Mouse (Mus musculus) MEL (cell line): ENCODE measurements around the gene Arhgap30. TPM values are rescaled to one million over a fixed set of nuclear protein-coding genes. Genes with fewer than 3 reads are reported as not detected.

Experiments
- DNase-seq: peaks from one replicate; pipeline ENCODE4 v3.0.0; 2011; ENCODE audit warnings: low read depth, low spot score
- H3K27ac ChIP-seq: 2 replicates; pipeline ENCODE4 v1.5.1; 2012; ENCODE audit warnings: low read depth, mild to moderate bottlenecking, control low read depth, low read length, moderate library complexity; ENCODE audit not compliant: control insufficient read depth
- H3K27me3 ChIP-seq, 2 experiments: fragments of 150-350 bp in 1 of 2; sonication (generic) in 1 of 2; 2 replicates each; pipeline ENCODE4 v1.6.1; 2012; ENCODE audit warnings: low read length in 2 of 2, mild to moderate bottlenecking in 2 of 2, improper control_type of control experiment in 1 of 2, moderate library complexity in 1 of 2; ENCODE audit not compliant: insufficient read depth in 2 of 2, control insufficient read depth in 1 of 2
- H3K36me3 ChIP-seq, 2 experiments: 2 replicates each; pipeline ENCODE4 v1.6.1; 2012 to 2014; ENCODE audit warnings: low read length in 2 of 2, improper control_type of control experiment in 1 of 2, inconsistent platforms in 1 of 2, mild to moderate bottlenecking in 1 of 2; ENCODE audit not compliant: insufficient read depth in 2 of 2, control insufficient read depth in 1 of 2
- H3K4me1 ChIP-seq, 2 experiments: fragments of 150-350 bp in 1 of 2; sonication (generic) in 1 of 2; 2 replicates each; pipeline ENCODE4 v1.6.1; 2012; ENCODE audit warnings: low read length in 2 of 2, improper control_type of control experiment in 1 of 2, mild to moderate bottlenecking in 1 of 2; ENCODE audit not compliant: insufficient read depth in 2 of 2, control insufficient read depth in 1 of 2
- H3K4me3 ChIP-seq, 2 experiments: fragments of 150-350 bp in 1 of 2; sonication (generic) in 1 of 2; 2 replicates each; pipeline ENCODE4 v1.5.1; 2012; ENCODE audit warnings: low read depth in 2 of 2, low read length in 2 of 2, mild to moderate bottlenecking in 2 of 2, moderate library complexity in 2 of 2, control low read depth in 1 of 2, improper control_type of control experiment in 1 of 2; ENCODE audit not compliant: control insufficient read depth in 1 of 2, insufficient read depth in 1 of 2
- H3K79me2 ChIP-seq: 2 replicates; pipeline ENCODE4 v1.6.1; 2012; ENCODE audit warnings: mild to moderate bottlenecking, low read length, moderate library complexity; ENCODE audit not compliant: control insufficient read depth, poor library complexity, insufficient read depth
- H3K9ac ChIP-seq: 2 replicates; pipeline ENCODE4 v1.6.1; 2012; ENCODE audit warnings: low read depth, mild to moderate bottlenecking, control low read depth, low read length, moderate library complexity; ENCODE audit not compliant: control insufficient read depth, poor library complexity, severe bottlenecking
- H3K9me3 ChIP-seq: fragments of 150-350 bp; sonication (generic); replicated peaks from 2 replicates; pipeline ENCODE4 v1.6.1; 2012; ENCODE audit warnings: mild to moderate bottlenecking, low read length, improper control_type of control experiment, moderate library complexity; ENCODE audit not compliant: insufficient read depth
- BHLHE40 ChIP-seq: IDR thresholded peaks from 2 replicates; pipeline ENCODE4 v1.6.1; 2012; ENCODE audit warnings: low read depth, mild to moderate bottlenecking, inconsistent platforms, low read length, improper control_type of control experiment, borderline replicate concordance
- CHD1 ChIP-seq: IDR thresholded peaks from 2 replicates; pipeline ENCODE4 v1.6.1; 2012; ENCODE audit warnings: low read depth, mild to moderate bottlenecking, inconsistent platforms, low read length, improper control_type of control experiment
- CTCF ChIP-seq, 3 experiments: IDR thresholded peaks in 2 of 3; conservative IDR thresholded peaks in 1 of 3; 2 replicates each; pipeline ENCODE4 v1.5.1; 2011 to 2012; ENCODE audit warnings: low read length in 3 of 3, low read depth in 2 of 3, mild to moderate bottlenecking in 2 of 3, improper control_type of control experiment in 1 of 3, inconsistent platforms in 1 of 3, mixed read lengths in 1 of 3, moderate library complexity in 1 of 3; ENCODE audit not compliant: control insufficient read depth in 1 of 3, insufficient read depth in 1 of 3, poor library complexity in 1 of 3, severe bottlenecking in 1 of 3
- ELF1 ChIP-seq: IDR thresholded peaks from 2 replicates; pipeline ENCODE4 v1.6.1; 2014; ENCODE audit warnings: low read depth, mild to moderate bottlenecking, inconsistent platforms, low read length, improper control_type of control experiment, moderate library complexity
- GABPA ChIP-seq: IDR thresholded peaks from 2 replicates; pipeline ENCODE4 v1.6.1; 2012; ENCODE audit warnings: low read depth, mild to moderate bottlenecking, inconsistent platforms, low read length, improper control_type of control experiment, moderate library complexity
- GATA1 ChIP-seq: IDR thresholded peaks from 2 replicates; pipeline ENCODE4 v1.6.1; 2011; ENCODE audit warnings: low read depth, low read length, improper control_type of control experiment
- JUND ChIP-seq: IDR thresholded peaks from 2 replicates; pipeline ENCODE4 v1.6.1; 2011; ENCODE audit warnings: low read depth, mild to moderate bottlenecking, improper control_type of control experiment, low read length
- KAT2A ChIP-seq: conservative IDR thresholded peaks from 2 replicates; pipeline ENCODE4 v1.6.1; 2012; ENCODE audit warnings: low read depth, low read length, improper control_type of control experiment, inconsistent platforms
- MAFK ChIP-seq: IDR thresholded peaks from 2 replicates; pipeline ENCODE4 v1.6.1; 2011; ENCODE audit warnings: low read depth, mild to moderate bottlenecking, low read length, improper control_type of control experiment, borderline replicate concordance
- MAZ ChIP-seq: IDR thresholded peaks from 2 replicates; pipeline ENCODE4 v1.6.1; 2012; ENCODE audit warnings: low read depth, mild to moderate bottlenecking, inconsistent platforms, low read length, improper control_type of control experiment
- MEF2A ChIP-seq: IDR thresholded peaks from 2 replicates; pipeline ENCODE4 v1.6.1; 2014; ENCODE audit warnings: low read depth, mild to moderate bottlenecking, inconsistent platforms, low read length, improper control_type of control experiment; ENCODE audit not compliant: poor library complexity, insufficient replicate concordance, severe bottlenecking; ENCODE audit errors: extremely low read depth
- MXI1 ChIP-seq: IDR thresholded peaks from 2 replicates; pipeline ENCODE4 v1.6.1; 2011; ENCODE audit warnings: mild to moderate bottlenecking, low read depth, low read length, improper control_type of control experiment
- MYB ChIP-seq: IDR thresholded peaks from 2 replicates; pipeline ENCODE4 v1.6.1; 2011; ENCODE audit warnings: mild to moderate bottlenecking, low read depth, low read length, improper control_type of control experiment
- NELFE ChIP-seq: IDR thresholded peaks from 2 replicates; pipeline ENCODE4 v1.6.1; 2011; ENCODE audit warnings: low read depth, low read length, improper control_type of control experiment
- POLR2A ChIP-seq, 2 experiments: IDR thresholded peaks; 2 replicates each; pipeline ENCODE4 v1.6.1; 2011 to 2012; ENCODE audit warnings: low read length in 2 of 2, mild to moderate bottlenecking in 2 of 2, control low read depth in 1 of 2, improper control_type of control experiment in 1 of 2, low read depth in 1 of 2, moderate library complexity in 1 of 2; ENCODE audit not compliant: control insufficient read depth in 1 of 2, insufficient read depth in 1 of 2, poor library complexity in 1 of 2
- POLR2AphosphoS2 ChIP-seq: IDR thresholded peaks from 2 replicates; pipeline ENCODE4 v1.6.1; 2011; ENCODE audit warnings: low read length, improper control_type of control experiment
- POLR2AphosphoS5 ChIP-seq: IDR thresholded peaks from 2 replicates; pipeline ENCODE4 v1.6.1; 2012; ENCODE audit warnings: low read depth, borderline replicate concordance, mild to moderate bottlenecking, inconsistent platforms, low read length, moderate library complexity, mixed read lengths
- RAD21 ChIP-seq: IDR thresholded peaks from 2 replicates; pipeline ENCODE4 v1.6.1; 2011; ENCODE audit warnings: mild to moderate bottlenecking, low read depth, low read length, improper control_type of control experiment
- RCOR1 ChIP-seq: IDR thresholded peaks from 2 replicates; pipeline ENCODE4 v1.6.1; 2012; ENCODE audit warnings: low read depth, mild to moderate bottlenecking, inconsistent platforms, low read length, improper control_type of control experiment
- SIN3A ChIP-seq: IDR thresholded peaks from 2 replicates; pipeline ENCODE4 v1.6.1; 2012; ENCODE audit warnings: low read length, improper control_type of control experiment, inconsistent platforms
- SMC3 ChIP-seq: IDR thresholded peaks from 2 replicates; pipeline ENCODE4 v1.6.1; 2011; ENCODE audit warnings: low read depth, low read length, improper control_type of control experiment
- TBP ChIP-seq: IDR thresholded peaks from 2 replicates; pipeline ENCODE4 v1.8.0; 2011; ENCODE audit warnings: low read depth, low read length, improper control_type of control experiment
- TCF12 ChIP-seq: IDR thresholded peaks from 2 replicates; pipeline ENCODE4 v1.6.1; 2014; ENCODE audit warnings: low read depth, mild to moderate bottlenecking, inconsistent platforms, low read length, improper control_type of control experiment, moderate library complexity
- USF1 ChIP-seq: IDR thresholded peaks from 2 replicates; pipeline ENCODE4 v1.6.1; 2014; ENCODE audit warnings: low read depth, mild to moderate bottlenecking, inconsistent platforms, low read length, improper control_type of control experiment, moderate library complexity
- ZC3H11A ChIP-seq: IDR thresholded peaks from 2 replicates; pipeline ENCODE4 v1.6.1; 2012; ENCODE audit warnings: low read depth, mild to moderate bottlenecking, inconsistent platforms, low read length, improper control_type of control experiment
- ZKSCAN1 ChIP-seq: IDR thresholded peaks from 2 replicates; pipeline ENCODE4 v1.6.1; 2012; ENCODE audit warnings: low read depth, mild to moderate bottlenecking, inconsistent platforms, low read length, improper control_type of control experiment, moderate library complexity
- ZMIZ1 ChIP-seq: IDR thresholded peaks from 2 replicates; pipeline ENCODE4 v1.6.1; 2012; ENCODE audit warnings: low read depth, mild to moderate bottlenecking, inconsistent platforms, low read length, improper control_type of control experiment, moderate library complexity
- polyA plus RNA-seq, 2 experiments: library from polyadenylated mRNA; stranded (reverse) in 1 of 2; unstranded in 1 of 2; fragments of >175 nt in 1 of 2; fragments of >200 nt in 1 of 2; gene quantifications; 2 replicates each; pipeline versions ENCODE4 v1.2.1 to v1.2.4; 2012; ENCODE audit warnings: low replicate concordance in 2 of 2, low read depth in 1 of 2; ENCODE audit not compliant: insufficient read length in 2 of 2, insufficient read depth in 1 of 2, missing spikeins in 1 of 2
- total RNA-seq: library from RNA; depleted of rRNA; stranded (reverse); fragments of 300-350 nt; gene quantifications from 2 replicates; pipeline ENCODE4 v1.2.3, GENCODE M21; 2012

Gene Arhgap30
- total and polyA plus RNA-seq, 3 experiments, result 31.0 to 41.2 TPM; not detected in 1

DNA sequence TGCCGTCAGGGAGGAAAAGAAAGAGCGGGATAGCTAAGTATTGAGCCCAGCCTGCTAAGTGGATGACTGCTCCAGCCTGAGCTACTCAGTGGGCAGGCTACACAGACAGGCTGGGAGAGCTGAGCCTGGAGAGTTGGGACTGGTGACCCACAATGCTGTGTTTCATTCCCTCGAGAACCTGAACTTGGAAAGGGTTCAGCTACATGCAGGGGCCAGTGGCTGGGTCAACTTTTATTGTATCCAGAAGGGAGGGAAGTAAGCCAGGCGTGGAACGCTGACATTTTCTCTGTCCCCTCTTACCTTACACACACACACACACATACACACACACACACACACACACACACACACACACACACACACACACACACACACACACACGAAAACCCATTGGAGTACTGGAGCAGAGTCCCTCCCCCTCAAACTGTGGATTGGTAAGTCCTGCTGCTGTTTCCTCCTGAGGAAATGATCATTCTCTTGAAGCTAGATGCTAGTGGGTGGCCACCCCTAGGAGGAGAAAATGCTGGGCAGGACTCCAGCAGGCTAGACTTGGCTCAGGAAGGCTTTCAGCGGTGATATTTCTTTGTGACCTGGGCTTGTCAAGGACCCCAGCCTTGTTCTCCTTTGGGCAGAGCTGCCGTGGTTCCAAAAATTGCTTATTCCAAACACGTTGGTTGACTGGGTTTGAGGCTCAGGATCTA, 51.4 kb downstream of the Arhgap30 start:
- peak; percentile 8; the same call in 1 of the 2 replicates for TF ChIP-seq SIN3A
- no peak for TF ChIP-seq RCOR1
- no peak for TF ChIP-seq ZKSCAN1
- TF ChIP-seq SMC3, result no peak
- TF ChIP-seq CTCF (IDR thresholded peaks at IDR 0.05 in 2 of 3, conservative IDR thresholded peaks at IDR 0.05 in 1 of 3; ENCODE audit: control insufficient read depth in 1 of 3, insufficient read depth in 1 of 3, low read depth in 2 of 3, low read length in 3 of 3, poor library complexity in 1 of 3, severe bottlenecking in 1 of 3), result no peak
- no peak for TF ChIP-seq ZMIZ1
- TF ChIP-seq ELF1, result no peak
- peak in 1 of 2 experiments; percentile 45; a peak in 1 of 4 replicates for TF ChIP-seq POLR2A (IDR thresholded peaks at IDR 0.05; ENCODE audit: control insufficient read depth in 1 of 2, insufficient read depth in 1 of 2, low read depth in 1 of 2, low read length in 2 of 2, poor library complexity in 1 of 2)
- TF ChIP-seq RAD21, result no peak
- TF ChIP-seq, all 39 proteins: peak for 2
- peaks cover 0 to 19% of the 10 kb centered on the region in 2 experiments; a peak in 2 of 4 replicates for H3K4me1 ChIP-seq
- peak overlapping the region; percentile 65 for H3K27ac ChIP-seq
- no peaks in the 10 kb centered on the region for H3K79me2 ChIP-seq
- H3K4me3 ChIP-seq, result peak overlapping the region; percentile 46 to 50
- H3K9ac ChIP-seq, result peak overlapping the region; percentile 57
- H3K36me3 ChIP-seq, result peaks cover 0 to 5% of the 10 kb centered on the region in 2 experiments; a peak in 2 of 4 replicates
- H3K27me3 ChIP-seq, result 0 out of 4 replicates have a peak, but pooled peaks cover 1 to 2% of the 10 kb centered on the region in 2 experiments
- H3K9me3 ChIP-seq, result no peaks in the 10 kb centered on the region
- peak; percentile 89 for DNase-seq

DNA sequence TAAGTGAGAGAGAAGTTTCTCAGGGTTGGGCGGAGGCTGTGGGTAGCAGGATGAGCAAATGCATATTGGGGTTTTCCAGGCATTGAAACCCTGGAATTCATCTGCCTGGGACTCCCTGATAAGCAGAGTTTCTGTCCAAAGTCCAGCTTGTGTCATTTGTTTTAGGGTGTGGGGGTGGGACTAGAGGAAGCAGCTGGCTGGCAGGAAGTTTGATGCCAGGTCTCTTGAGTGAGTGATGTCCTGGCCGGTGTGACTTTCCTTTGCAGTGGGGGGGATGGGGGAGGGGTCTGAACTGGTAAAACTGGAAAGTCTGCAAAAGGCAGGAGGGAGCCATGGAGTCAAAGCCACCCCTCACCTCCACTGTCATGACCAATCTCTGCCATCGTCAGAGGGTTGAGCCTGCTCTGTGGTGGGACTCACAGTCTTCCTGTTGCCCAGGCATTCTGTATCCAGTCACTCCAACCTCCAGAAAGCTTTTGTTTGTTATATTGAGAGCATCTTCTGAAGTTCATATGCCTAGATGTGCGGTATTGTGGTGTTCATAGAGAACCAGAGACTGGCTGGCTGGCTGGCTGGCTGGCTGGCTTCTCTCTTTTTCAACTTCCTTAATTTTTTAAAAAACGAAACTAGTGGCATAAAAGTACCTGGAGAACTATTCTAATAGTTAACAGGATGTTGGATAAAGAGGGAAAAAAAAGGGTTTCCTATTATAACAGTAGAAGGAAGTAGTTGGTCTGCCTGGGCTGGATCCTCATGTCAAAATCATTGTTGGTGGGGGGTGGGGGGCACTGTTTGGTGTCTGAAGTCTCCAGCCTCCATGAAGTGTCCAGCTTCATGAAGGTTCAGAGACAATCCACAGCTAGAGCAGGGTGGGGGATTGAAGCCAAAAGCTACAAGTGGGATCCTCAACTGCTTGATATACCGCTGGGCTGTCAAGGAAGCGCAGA, 53.0 kb downstream of the Arhgap30 start:
- Histone ChIP-seq H3K36me3 (peaks cover 0 to 5% of the 10 kb centered on the region in 2 experiments; a peak in 2 of 4 replicates), H3K9me3 (no peaks in the 10 kb centered on the region), H3K79me2 (no peaks in the 10 kb centered on the region), H3K9ac (peak overlapping the region; percentile 57), H3K27ac (peak overlapping the region; percentile 35), H3K27me3 (0 out of 4 replicates have a peak, but pooled peaks cover 0 to 1% of the 10 kb centered on the region in 2 experiments), H3K4me3 (peak overlapping the region; percentile 37 to 46), H3K4me1 (peaks cover 0 to 19% of the 10 kb centered on the region in 2 experiments; a peak in 2 of 4 replicates)
- peak; percentile 62 for DNase-seq
- no peak for TF ChIP-seq MYB
- TF ChIP-seq BHLHE40, result no peak
- TF ChIP-seq ZC3H11A, result no peak
- no peak for TF ChIP-seq SMC3
- TF ChIP-seq GABPA, result no peak
- peak; percentile 53; the same call in 1 of the 2 replicates for TF ChIP-seq SIN3A
- TF ChIP-seq TCF12, result peak; percentile 69; the same call in 1 of the 2 replicates
- TF ChIP-seq JUND, result no peak
- no peak for TF ChIP-seq MXI1
- no peak for TF ChIP-seq TBP
- TF ChIP-seq POLR2AphosphoS2, result no peak
- no peak for TF ChIP-seq RCOR1
- TF ChIP-seq USF1, result no peak
- no peak for TF ChIP-seq NELFE
- no peak for TF ChIP-seq KAT2A
- TF ChIP-seq MAZ, result no peak
- no peak for TF ChIP-seq CHD1
- 0 out of 2 replicates have a peak, but pooled peaks have one; percentile 53 for TF ChIP-seq GATA1
- TF ChIP-seq POLR2A (IDR thresholded peaks at IDR 0.05; ENCODE audit: control insufficient read depth in 1 of 2, insufficient read depth in 1 of 2, low read depth in 1 of 2, low read length in 2 of 2, poor library complexity in 1 of 2), result no peak
- no peak for TF ChIP-seq MEF2A
- no peak for TF ChIP-seq MAFK
- no peak for TF ChIP-seq POLR2AphosphoS5
